Mouse (Mus musculus) lung, embryonic 16.5 days (tissue): Measurements from ENCODE around the gene Rps6ka5. TPM values are rescaled to one million over a fixed set of nuclear protein-coding genes. Genes with fewer than 3 reads are reported as not detected.

ENCODE experiments used
- ATAC-seq: fragments of 200-750 bp; cut with Nextera tagmentation; 2 replicates; pipeline ENCODE4 v1.8.0; 2017; ENCODE audit warnings: low read depth, mild to moderate bottlenecking, moderate library complexity
- H3K27ac ChIP-seq: fragments of 300-500 bp; sonication (generic); 2 replicates; pipeline ENCODE4 v1.5.1; 2014; ENCODE audit warnings: mild to moderate bottlenecking, control low read depth, low read length
- H3K27me3 ChIP-seq: fragments of 300-500 bp; sonication (generic); 2 replicates; pipeline ENCODE4 v1.6.1; 2014; ENCODE audit warnings: low read depth, low read length, mixed read lengths; ENCODE audit not compliant: control insufficient read depth, insufficient read depth
- H3K36me3 ChIP-seq: fragments of 300-500 bp; sonication (generic); 2 replicates; pipeline ENCODE4 v1.6.1; 2014; ENCODE audit warnings: low read length; ENCODE audit not compliant: control insufficient read depth, insufficient read depth
- H3K4me1 ChIP-seq: fragments of 300-500 bp; sonication (generic); replicated peaks from 2 replicates; pipeline ENCODE4 v1.6.1; 2014; ENCODE audit warnings: low read length, mixed read lengths; ENCODE audit not compliant: control insufficient read depth, insufficient read depth
- H3K4me2 ChIP-seq: fragments of 300-500 bp; sonication (generic); 2 replicates; pipeline ENCODE4 v1.6.1; 2014; ENCODE audit warnings: low read depth, low read length, control low read depth
- H3K4me3 ChIP-seq: fragments of 300-500 bp; sonication (generic); 2 replicates; pipeline ENCODE4 v1.5.1; 2014; ENCODE audit warnings: mild to moderate bottlenecking, low read length, control low read depth
- H3K9ac ChIP-seq: fragments of 300-500 bp; sonication (generic); 2 replicates; pipeline ENCODE4 v1.6.1; 2014; ENCODE audit warnings: low read length, control low read depth
- H3K9me3 ChIP-seq: fragments of 300-500 bp; sonication (generic); 2 replicates; pipeline ENCODE4 v1.6.1; 2016; ENCODE audit warnings: low read length; ENCODE audit not compliant: control insufficient read depth
- WGBS: fragments of 180-500 bp; shearing (Covaris S2); extraction: QIAGEN DNeasy Blood & Tissue Kit; methylation state at CpG from one replicate; pipeline ENCODE4 v1.1.7; 2014; 5-methylcytosine and 5-hydroxymethylcytosine counted together
- polyA plus RNA-seq: library from polyadenylated mRNA; unstranded; fragments of >200 nt; fragmentation: Nextera tagmentation; extraction: Ambion mirVana; gene quantifications from 2 replicates; pipeline ENCODE4 v1.2.1, GENCODE M21; 2015

Gene Rps6ka5
- 4.3 and 4.4 TPM in 2 replicates for polyA plus RNA-seq

- Histone ChIP-seq H3K9me3 (no peaks in the 10 kb centered on the region), H3K4me2 (peak within 1 kb of the TSS; percentile 92; the same call in 1 of the 2 replicates), H3K9ac (no peak within 1 kb of the TSS), H3K4me1 (peaks cover 5% of the 10 kb centered on the region), H3K4me3 (no peak within 1 kb of the TSS; the same call in 1 of the 2 replicates), H3K27ac (no peak within 1 kb of the TSS), H3K27me3 (no peaks in the 10 kb centered on the region), H3K36me3 (no peaks in the 10 kb centered on the region)
- no peak for ATAC-seq
- 92% methylated on average over 4 of the region's 4 CpGs for WGBS
These were observed at the start of gene Rps6ka5 for GRCm38 (mm10) chr12:100726651-100727050. TSS of gene Rps6ka5 (minus strand) at chr12:100726983.

GRCm38 (mm10) chr12:100775911-100776581 is 49.3 kb upstream of the Rps6ka5 start:
- Histone ChIP-seq H3K4me3 (no peak overlapping the region), H3K4me1 (peaks cover 19% of the 10 kb centered on the region), H3K27ac (no peak overlapping the region), H3K9me3 (no peaks in the 10 kb centered on the region), H3K27me3 (no peaks in the 10 kb centered on the region), H3K36me3 (no peaks in the 10 kb centered on the region), H3K4me2 (no peak overlapping the region), H3K9ac (no peak overlapping the region)
- no peak for ATAC-seq
- WGBS: 69% methylated on average over 8 of the region's 8 CpGs

- Histone ChIP-seq H3K4me1 (peaks cover 19% of the 10 kb centered on the region), H3K4me3 (no peak overlapping the region), H3K27me3 (no peaks in the 10 kb centered on the region)
These were observed 48.5 kb upstream of the Rps6ka5 start for GRCm38 (mm10) chr12:100775291-100775690.

GRCm38 (mm10) chr12:100774756-100775155 is 48.0 kb upstream of the Rps6ka5 start:
- no peaks in the 10 kb centered on the region for H3K27me3 ChIP-seq
- ATAC-seq: no peak
- no peaks in the 10 kb centered on the region for H3K36me3 ChIP-seq
- H3K27ac ChIP-seq: no peak overlapping the region
- no peaks in the 10 kb centered on the region for H3K9me3 ChIP-seq
- no peak overlapping the region for H3K4me2 ChIP-seq
- peaks cover 16% of the 10 kb centered on the region for H3K4me1 ChIP-seq
- WGBS: 68% methylated on average over 7 of the region's 7 CpGs
- no peak overlapping the region for H3K4me3 ChIP-seq
- no peak overlapping the region for H3K9ac ChIP-seq

More at GRCm38 (mm10) chr12:100775291-100775690, 48.5 kb upstream of the Rps6ka5 start:
- H3K9ac ChIP-seq: no peak overlapping the region
- H3K4me2 ChIP-seq: no peak overlapping the region
- H3K36me3 ChIP-seq: no peaks in the 10 kb centered on the region
- no peaks in the 10 kb centered on the region for H3K9me3 ChIP-seq
- no peak overlapping the region for H3K27ac ChIP-seq
- no peak for ATAC-seq

- H3K4me3 ChIP-seq: no peak overlapping the region
- H3K27ac ChIP-seq: no peak overlapping the region
- H3K27me3 ChIP-seq: no peaks in the 10 kb centered on the region
- H3K9ac ChIP-seq: no peak overlapping the region
- H3K4me2 ChIP-seq: no peak overlapping the region
- H3K36me3 ChIP-seq: no peaks in the 10 kb centered on the region
- H3K4me1 ChIP-seq: peaks cover 6% of the 10 kb centered on the region; the same call in 1 of the 2 replicates
- WGBS: 13% methylated on average over 7 of the region's 7 CpGs
- no peaks in the 10 kb centered on the region for H3K9me3 ChIP-seq
- peak; percentile 69 for ATAC-seq
These were observed 45.6 kb upstream of the Rps6ka5 start for GRCm38 (mm10) chr12:100772230-100772984.

- Histone ChIP-seq H3K4me3 (no peak overlapping the region), H3K4me2 (no peak overlapping the region), H3K27me3 (no peaks in the 10 kb centered on the region), H3K9me3 (no peaks in the 10 kb centered on the region), H3K27ac (no peak overlapping the region), H3K36me3 (no peaks in the 10 kb centered on the region), H3K9ac (no peak overlapping the region), H3K4me1 (peaks cover 6% of the 10 kb centered on the region; the same call in 1 of the 2 replicates)
- WGBS: 64% methylated on average over 3 of the region's 3 CpGs
- no peak for ATAC-seq
These were observed 44.0 kb upstream of the Rps6ka5 start for GRCm38 (mm10) chr12:100770765-100771164.

GRCm38 (mm10) chr12:100769871-100770270 is 43.1 kb upstream of the Rps6ka5 start:
- no peak for ATAC-seq
- H3K27me3 ChIP-seq: no peaks in the 10 kb centered on the region
- WGBS: 88% methylated on average over 6 of the region's 6 CpGs
- H3K27ac ChIP-seq: no peak overlapping the region
- H3K9ac ChIP-seq: no peak overlapping the region
- no peaks in the 10 kb centered on the region for H3K36me3 ChIP-seq
- peaks cover 6% of the 10 kb centered on the region; the same call in 1 of the 2 replicates for H3K4me1 ChIP-seq
- no peaks in the 10 kb centered on the region for H3K9me3 ChIP-seq
- no peak overlapping the region for H3K4me3 ChIP-seq
- no peak overlapping the region for H3K4me2 ChIP-seq

GRCm38 (mm10) chr12:100764329-100765018 is 37.7 kb upstream of the Rps6ka5 start:
- Histone ChIP-seq H3K4me3 (no peak overlapping the region), H3K27me3 (no peaks in the 10 kb centered on the region), H3K4me1 (no peaks in the 10 kb centered on the region), H3K4me2 (no peak overlapping the region), H3K9me3 (no peaks in the 10 kb centered on the region), H3K27ac (0 out of 2 replicates have a peak overlapping the region, but pooled peaks have one; percentile 9), H3K36me3 (no peaks in the 10 kb centered on the region), H3K9ac (no peak overlapping the region)
- no peak for ATAC-seq
- 39% methylated on average over 13 of the region's 13 CpGs for WGBS
